Mouse (Mus musculus) frontal cortex, adult (tissue): ENCODE data around the gene Gm10226.
"Not testable (repeated sequence)": the region's sequence is repeated elsewhere in the genome, so short reads cannot be mapped to it uniquely, and the experiment has no call there.

ENCODE experiments used
- ATAC-seq: cut with Nextera tagmentation; 2 replicates; pipeline ENCODE4 v1.9.2; 2017; ENCODE audit warnings: mild to moderate bottlenecking, moderate library complexity, mixed read lengths; ENCODE audit not compliant: low TSS enrichment

Gene Gm10226

DNA sequence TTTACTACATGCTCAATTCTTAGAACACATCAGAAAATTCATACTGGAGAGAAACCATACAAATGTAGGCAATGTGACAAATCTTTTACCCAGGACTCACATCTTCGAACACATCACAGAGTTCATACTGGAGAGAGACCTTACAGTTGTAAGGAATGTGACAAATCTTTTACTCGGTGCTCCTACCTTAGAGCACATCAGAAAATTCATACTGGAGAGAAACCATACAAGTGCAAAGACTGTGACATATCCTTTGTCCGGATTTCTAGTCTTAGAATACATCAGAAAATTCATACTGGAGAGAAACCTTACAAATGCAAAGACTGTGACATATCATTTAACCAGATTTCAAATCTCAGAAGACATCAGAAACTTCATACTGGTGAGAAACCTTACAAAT, at the start of gene Gm10226:
Gene Gm10226 (plus strand): TSS at position 301 of the 400 bp plus-strand sequence.
- ATAC-seq, result no peak

DNA sequence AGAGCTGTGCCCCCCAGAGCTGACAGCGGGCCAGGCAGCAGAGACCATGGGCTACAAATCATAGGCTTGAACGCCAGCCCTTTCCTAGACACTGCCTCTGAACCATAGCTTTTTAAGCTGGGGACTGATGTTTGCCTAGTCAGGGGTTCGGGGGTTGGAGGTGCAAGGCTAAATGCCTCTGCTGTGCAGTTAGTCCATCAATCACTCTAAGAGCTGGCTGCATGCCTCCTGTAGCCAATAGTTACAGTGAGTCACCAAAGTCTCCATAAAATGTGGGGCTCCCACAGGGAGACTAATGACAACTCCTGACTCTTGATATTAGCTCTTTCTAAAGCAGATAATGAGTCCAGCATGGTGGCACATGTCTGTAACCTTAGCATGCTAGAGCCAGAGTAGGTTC, 42.9 kb upstream of the Gm10226 start:
- ATAC-seq, result no peak

- peak; percentile 54 for ATAC-seq
Observed at GRCm38 (mm10) chr17:21649936-21650335, 41.7 kb upstream of the Gm10226 start.

- peak; percentile 95 for ATAC-seq
Observed at GRCm38 (mm10) chr17:21650364-21650907, 41.2 kb upstream of the Gm10226 start, which contains the start of gene Zfp983. TSS of gene Zfp983 (plus strand) at chr17:21650624.

- ATAC-seq, result not testable (repeated sequence)
Observed at GRCm38 (mm10) chr17:21678826-21679225, 12.8 kb upstream of the Gm10226 start.

DNA sequence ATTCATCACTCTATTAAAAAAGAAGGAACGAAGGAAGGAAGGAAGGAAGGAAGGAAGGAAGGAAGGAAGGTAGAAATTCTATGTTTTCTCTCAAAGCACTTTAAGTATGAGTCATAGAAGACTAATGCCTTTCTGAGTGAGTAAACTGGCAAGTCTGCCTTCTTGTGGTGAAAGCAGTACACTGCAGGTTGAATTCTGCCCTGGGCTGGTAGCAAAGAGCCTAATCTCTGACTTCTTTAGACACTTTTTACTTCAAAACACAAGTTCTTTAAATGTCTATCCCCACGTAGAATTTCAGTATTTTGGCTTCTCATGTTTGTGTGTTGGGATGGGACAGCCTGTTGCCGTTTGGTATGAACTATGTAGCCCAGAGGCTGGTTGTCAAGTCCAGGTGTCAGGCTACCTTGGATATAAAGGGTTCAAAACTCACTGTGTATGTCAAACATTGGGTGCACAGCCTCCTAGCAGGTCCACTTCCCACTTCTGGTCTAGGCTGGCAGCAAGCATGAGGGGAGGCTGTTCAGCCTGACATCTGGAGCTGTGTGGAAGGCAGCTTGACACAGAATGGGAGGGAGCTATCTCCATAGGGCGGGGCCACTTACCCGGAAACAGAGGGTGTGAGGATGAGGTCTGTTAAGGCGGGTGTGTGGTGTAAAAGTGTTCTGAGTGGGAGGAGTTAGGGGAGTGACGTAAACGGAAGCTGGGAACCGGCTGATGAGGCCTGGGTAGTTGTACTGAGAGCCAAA, 12.2 kb upstream of the Gm10226 start:
- ATAC-seq, result peak; percentile 98

DNA sequence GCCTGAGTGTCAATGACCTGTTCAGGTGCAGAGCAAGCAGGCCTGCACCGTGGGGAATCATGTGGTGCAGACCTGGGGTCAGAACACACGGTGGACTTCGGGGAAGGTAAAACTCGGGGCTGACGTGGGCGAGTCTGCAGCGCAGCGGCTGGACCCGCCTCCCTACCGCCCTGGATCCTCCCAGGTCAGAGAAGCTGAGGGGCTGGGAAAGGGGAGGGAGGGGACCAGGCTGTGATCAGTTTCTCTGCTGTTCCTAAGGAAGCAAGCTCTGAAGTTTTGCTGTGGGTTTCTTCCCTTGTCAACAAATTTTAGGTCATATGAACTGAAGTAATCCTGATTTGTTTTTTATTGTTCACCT, 11.7 kb upstream of the Gm10226 start:
- ATAC-seq, result peak; percentile 87

GRCm38 (mm10) chr17:21693342-21693741, 1.7 kb downstream of the Gm10226 start:
- ATAC-seq, result no peak

GRCm38 (mm10) chr17:21696073-21696472, 4.4 kb downstream of the Gm10226 start:
- ATAC-seq, result no peak

- no peak for ATAC-seq
Observed at GRCm38 (mm10) chr17:21702281-21703240, 10.9 kb downstream of the Gm10226 start.

DNA sequence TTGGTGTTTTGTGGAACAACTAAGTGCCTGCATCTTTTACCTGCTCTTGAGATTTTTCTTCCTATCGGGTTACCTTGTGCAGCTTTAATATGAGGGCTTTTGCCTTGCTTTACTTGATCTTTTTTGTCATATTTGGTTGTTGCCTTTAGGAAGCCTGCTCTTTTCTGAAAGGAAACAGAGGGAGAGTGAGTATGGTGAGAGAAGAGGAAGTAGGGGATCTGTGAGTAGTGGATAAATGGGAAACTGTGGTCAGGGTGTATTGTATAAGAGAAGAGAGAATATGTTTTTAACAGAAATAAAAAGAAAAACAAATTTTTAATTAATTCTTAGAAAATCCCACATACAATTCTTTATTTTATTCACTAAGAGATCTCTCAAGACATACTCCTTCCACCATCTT, 11.8 kb downstream of the Gm10226 start:
- ATAC-seq, result no peak

- peak; percentile 100 for ATAC-seq
Observed at GRCm38 (mm10) chr17:21707343-21707996, 15.8 kb downstream of the Gm10226 start, which contains the start of gene Zfp760. TSS of gene Zfp760 (plus strand) at chr17:21707741.

GRCm38 (mm10) chr17:21708401-21708800, 16.7 kb downstream of the Gm10226 start:
- ATAC-seq, result no peak

DNA sequence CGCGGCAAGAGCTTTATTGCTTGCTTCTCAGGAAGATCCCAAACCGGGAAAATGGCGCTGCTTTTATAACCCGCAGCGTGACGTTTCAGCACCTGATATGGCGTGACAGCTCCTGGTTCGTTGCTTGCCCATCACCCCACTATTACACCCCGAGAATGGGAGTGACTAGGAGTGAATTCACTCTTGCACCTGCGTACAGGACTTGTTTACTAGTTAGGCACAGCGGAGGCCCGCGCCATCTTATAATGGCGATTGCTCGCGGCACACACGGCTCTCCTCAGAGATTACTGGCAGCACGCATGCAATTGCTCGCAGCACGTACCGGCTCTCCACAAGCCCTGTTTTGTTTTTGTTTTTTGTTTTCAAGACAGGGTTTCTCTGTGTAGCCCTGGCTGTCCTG, 38.8 kb downstream of the Gm10226 start, which contains the start of gene Zfp229:
Gene Zfp229 (plus strand): TSS at position 301 of the 400 bp plus-strand sequence.
- ATAC-seq, result not testable (repeated sequence)

GRCm38 (mm10) chr17:21733049-21733448, 41.4 kb downstream of the Gm10226 start:
- no peak for ATAC-seq

DNA sequence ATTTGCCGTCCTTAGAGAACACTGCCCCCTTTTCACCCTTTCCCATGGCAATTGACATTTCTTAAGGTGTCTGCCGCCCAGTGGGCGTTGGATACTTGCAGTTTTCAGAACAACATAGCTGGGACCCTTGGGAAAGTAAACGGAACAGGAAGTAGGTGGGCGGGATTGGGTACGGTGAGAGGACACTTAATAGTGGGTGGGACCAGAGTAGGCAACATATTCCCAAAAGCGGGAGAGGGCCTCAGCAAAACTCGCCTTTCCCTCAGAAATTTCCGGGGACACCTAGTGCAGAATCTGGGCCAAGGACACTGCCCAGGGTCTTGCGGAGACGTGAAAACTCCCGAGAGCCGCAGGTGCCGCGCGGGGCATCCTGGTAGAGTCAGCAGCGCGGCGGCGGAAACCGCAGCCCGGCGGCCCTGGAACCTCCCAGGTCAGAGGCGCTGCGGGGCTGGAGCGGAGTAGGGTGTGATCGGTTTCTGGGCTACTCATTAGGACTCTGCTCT, 41.9 kb downstream of the Gm10226 start:
- peak; percentile 85 for ATAC-seq
